Mouse (Mus musculus): Measurements from ENCODE around the gene Olfr878. TPM values are rescaled to one million over a fixed set of nuclear protein-coding genes. Genes with fewer than 3 reads are reported as not detected.

The Olfr878 gene
- polyA plus RNA-seq (2015; fragmentation: Nextera tagmentation; extraction: Ambion mirVana), result not detected in 2 replicates

- no peak for DNase-seq (ENCODE audit: low spot score)
Measured at GRCm38 (mm10) chr9:37917540-37917939, at the start of gene Olfr878. Gene Olfr878, plus strand, starts transcription at chr9:37917840.

- no peak for DNase-seq (ENCODE audit: low spot score)
Measured at GRCm38 (mm10) chr9:37870246-37870645, 47.4 kb upstream of the Olfr878 start.

- no peak for DNase-seq (ENCODE audit: low spot score)
Measured at GRCm38 (mm10) chr9:37871097-37871496, 46.5 kb upstream of the Olfr878 start.

GRCm38 (mm10) chr9:37871536-37871935 is 46.1 kb upstream of the Olfr878 start:
- DNase-seq (ENCODE audit: low spot score), result no peak

- no peak for DNase-seq (ENCODE audit: low spot score)
Measured at GRCm38 (mm10) chr9:37890960-37891359, 26.7 kb upstream of the Olfr878 start.

GRCm38 (mm10) chr9:37896661-37897060 is 21.0 kb upstream of the Olfr878 start, which contains the start of gene Olfr145:
Gene Olfr145, plus strand, starts transcription at chr9:37896724.
- no peak for DNase-seq (ENCODE audit: low spot score)

- no peak for DNase-seq (ENCODE audit: low spot score)
Measured at GRCm38 (mm10) chr9:37905555-37905954, 12.1 kb upstream of the Olfr878 start.

GRCm38 (mm10) chr9:37918018-37918417 is 378 bp downstream of the Olfr878 start:
- no peak for DNase-seq (ENCODE audit: low spot score)

- no peak for DNase-seq (ENCODE audit: low spot score)
Measured at GRCm38 (mm10) chr9:37924194-37924593, 6.6 kb downstream of the Olfr878 start.

- DNase-seq (ENCODE audit: low spot score), result no peak
Measured at GRCm38 (mm10) chr9:37925445-37925844, 7.8 kb downstream of the Olfr878 start.

- DNase-seq (ENCODE audit: low spot score), result no peak
Measured at GRCm38 (mm10) chr9:37926019-37927013, 8.7 kb downstream of the Olfr878 start.

- peak; percentile 38 for DNase-seq (ENCODE audit: low spot score)
Measured at GRCm38 (mm10) chr9:37932519-37932918, 14.9 kb downstream of the Olfr878 start.

- no peak for DNase-seq (ENCODE audit: low spot score)
Measured at GRCm38 (mm10) chr9:37934146-37934545, 16.5 kb downstream of the Olfr878 start.

- no peak for DNase-seq (ENCODE audit: low spot score)
Measured at GRCm38 (mm10) chr9:37941167-37941566, 23.5 kb downstream of the Olfr878 start.

Other genes starting within 250 kb of the Olfr878 start
- gene Panx3, start 248.6 kb upstream of the Olfr878 start, polyA plus RNA-seq (2015; fragmentation: Nextera tagmentation; extraction: Ambion mirVana), result not detected in 2 replicates
- not detected in 2 replicates for gene Olfr160, start 201.6 kb upstream of the Olfr878 start, polyA plus RNA-seq (2015; fragmentation: Nextera tagmentation; extraction: Ambion mirVana)
- gene Olfr874, start 172.7 kb upstream of the Olfr878 start, polyA plus RNA-seq (2015; fragmentation: Nextera tagmentation; extraction: Ambion mirVana), result not detected in 2 replicates
- gene Olfr875, start 146.0 kb upstream of the Olfr878 start, polyA plus RNA-seq (2015; fragmentation: Nextera tagmentation; extraction: Ambion mirVana), result not detected in 2 replicates
- gene Olfr876, start 114.8 kb upstream of the Olfr878 start, polyA plus RNA-seq (2015; fragmentation: Nextera tagmentation; extraction: Ambion mirVana), result not detected in 2 replicates
- gene Olfr877, start 63.6 kb upstream of the Olfr878 start, polyA plus RNA-seq (2015; fragmentation: Nextera tagmentation; extraction: Ambion mirVana), result not detected in 2 replicates
- not detected in 2 replicates for gene Olfr145, start 21.1 kb upstream of the Olfr878 start, polyA plus RNA-seq (2015; fragmentation: Nextera tagmentation; extraction: Ambion mirVana)
- not detected in 2 replicates for gene Olfr881, start 74.0 kb downstream of the Olfr878 start, polyA plus RNA-seq (2015; fragmentation: Nextera tagmentation; extraction: Ambion mirVana)
- not detected in 2 replicates for gene Olfr883, start 108.0 kb downstream of the Olfr878 start, polyA plus RNA-seq (2015; fragmentation: Nextera tagmentation; extraction: Ambion mirVana)
- not detected in 2 replicates for gene Olfr884, start 128.7 kb downstream of the Olfr878 start, polyA plus RNA-seq (2015; fragmentation: Nextera tagmentation; extraction: Ambion mirVana)
- not detected in 2 replicates for gene Olfr885, start 143.5 kb downstream of the Olfr878 start, polyA plus RNA-seq (2015; fragmentation: Nextera tagmentation; extraction: Ambion mirVana)
- gene Olfr887, start 166.2 kb downstream of the Olfr878 start, polyA plus RNA-seq (2015; fragmentation: Nextera tagmentation; extraction: Ambion mirVana), result not detected in 2 replicates
- not detected in 2 replicates for gene Olfr888, start 190.3 kb downstream of the Olfr878 start, polyA plus RNA-seq (2015; fragmentation: Nextera tagmentation; extraction: Ambion mirVana)
- 0.06 and 0.12 TPM in 2 replicates for gene Olfr889, start 197.4 kb downstream of the Olfr878 start, polyA plus RNA-seq (2015; fragmentation: Nextera tagmentation; extraction: Ambion mirVana)
- not detected in 2 replicates for gene Olfr890, start 224.7 kb downstream of the Olfr878 start, polyA plus RNA-seq (2015; fragmentation: Nextera tagmentation; extraction: Ambion mirVana)